11 mouse cellular contexts compared by ENCODE assay signal in the genomic region with DNA sequence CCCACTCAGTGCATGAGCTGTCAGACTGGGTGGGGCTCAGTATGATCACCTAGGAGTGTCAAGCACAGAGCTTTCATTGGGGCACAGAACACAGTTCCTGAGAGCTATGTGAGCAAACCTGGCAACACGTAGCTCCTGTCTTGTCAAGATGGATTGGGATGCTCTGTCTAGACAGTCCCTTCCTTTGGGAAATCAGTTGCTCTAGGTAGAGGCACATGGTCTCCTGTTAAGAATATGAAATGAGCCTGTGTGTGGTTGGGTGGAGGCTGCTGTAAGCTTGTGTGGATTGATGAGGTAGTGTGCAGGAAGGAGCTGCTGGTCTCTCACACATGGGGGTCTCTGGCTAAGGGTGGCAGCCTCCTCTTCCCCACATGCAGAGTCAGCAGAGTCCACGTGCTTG. TPM values are rescaled to one million over a fixed set of nuclear protein-coding genes. Genes with fewer than 3 reads are reported as not detected.
DNase-seq lines count a peak whose midpoint lies in the region; ATAC-seq and TF ChIP-seq lines count a peak whose summit lies in the region.
"Had no signal": no experiment of that assay in that cellular context is flagged by ENCODE, and none has a peak within 500 bp of the region (broad histone marks: within the 10 kb centered on the region; RNA-seq: fewer than 3 reads in every experiment).

No protein-coding gene starts in this region.

- no peaks in the 10 kb centered on the region for H3K9me3 ChIP-seq in embryonic facial prominence, embryonic 10.5 days
- H3K9me3 ChIP-seq in hindbrain, embryonic 12.5 days (replicated peaks) = no peaks in the 10 kb centered on the region
- H3K9me3 ChIP-seq in limb, embryonic 14.5 days (ENCODE audit: control insufficient read depth, low read length) = no peaks in the 10 kb centered on the region

- no peak overlapping the region for H3K9ac ChIP-seq in hindbrain, embryonic 12.5 days
- H3K9ac ChIP-seq in limb, embryonic 14.5 days (ENCODE audit: low read depth, low read length, severe bottlenecking) = no peak overlapping the region

- no peaks in the 10 kb centered on the region for H3K27me3 ChIP-seq in embryonic facial prominence, embryonic 10.5 days (replicated peaks; ENCODE audit: low read depth, poor library complexity, severe bottlenecking)
- H3K27me3 ChIP-seq in hindbrain, embryonic 12.5 days = no peaks in the 10 kb centered on the region
- no peaks in the 10 kb centered on the region for H3K27me3 ChIP-seq in limb, embryonic 14.5 days (ENCODE audit: control insufficient read depth, insufficient read depth, low read length)
- H3K27me3 ChIP-seq: CH12.LX had no signal

- H3K36me3 ChIP-seq in embryonic facial prominence, embryonic 10.5 days (replicated peaks) = no peaks in the 10 kb centered on the region
- H3K36me3 ChIP-seq in hindbrain, embryonic 12.5 days = no peaks in the 10 kb centered on the region
- H3K36me3 ChIP-seq in limb, embryonic 14.5 days (ENCODE audit: control insufficient read depth, insufficient read depth, low read length) = no peaks in the 10 kb centered on the region

- no peak for DNase-seq in left cerebral cortex, adult 2 months (ENCODE audit: extremely low spot score in 1 of 2, low spot score in 2 of 2)
- no peak for DNase-seq in left cerebral cortex, adult 8-10 months (ENCODE audit: low spot score in 2 of 2)
- no peak for DNase-seq in embryonic facial prominence, embryonic 10.5 days (ENCODE audit: low spot score)
- DNase-seq in limb, embryonic 14.5 days (ENCODE audit: low spot score) = peak; percentile 10
- no peak for DNase-seq in natural killer cell, adult 2 months (ENCODE audit: low spot score in 2 of 2)
- no peak for DNase-seq in cerebellum, postnatal 4 days (ENCODE audit: low spot score in 2 of 2)
- DNase-seq in cerebellum, adult 9-11 months = no peak
- DNase-seq: right cerebral cortex, adult 18-20 months had no signal

- no peak overlapping the region for H3K4me3 ChIP-seq in left cerebral cortex, adult 2 months
- H3K4me3 ChIP-seq in embryonic facial prominence, embryonic 10.5 days = no peak overlapping the region
- no peak overlapping the region for H3K4me3 ChIP-seq in hindbrain, embryonic 12.5 days
- no peak overlapping the region for H3K4me3 ChIP-seq in limb, embryonic 14.5 days (replicated peaks; ENCODE audit: low read length)

- TF ChIP-seq POLR2A in limb, embryonic 14.5 days (IDR thresholded peaks at IDR 0.05; ENCODE audit: borderline replicate concordance, extremely low read depth, insufficient read depth, insufficient read length) = no peak

- H3K27ac ChIP-seq in left cerebral cortex, adult 2 months = peak overlapping the region; percentile 94
- H3K27ac ChIP-seq in embryonic facial prominence, embryonic 10.5 days (replicated peaks) = peak overlapping the region; percentile 84
- peak overlapping the region; percentile 40; the same call in 1 of the 2 replicates for H3K27ac ChIP-seq in hindbrain, embryonic 12.5 days
- H3K27ac ChIP-seq in limb, embryonic 14.5 days (replicated peaks; ENCODE audit: low read depth, low read length) = peak overlapping the region; percentile 93

- WGBS in embryonic facial prominence, embryonic 10.5 days = 45% methylated on average over 2 of the region's 2 CpGs
- 26% methylated on average over 2 of the region's 2 CpGs for WGBS in hindbrain, embryonic 12.5 days
- 21% methylated on average over 2 of the region's 2 CpGs for WGBS in limb, embryonic 14.5 days

- peak; percentile 48 for ATAC-seq in hindbrain, embryonic 12.5 days (ENCODE audit: low FRiP score)
- ATAC-seq in limb, embryonic 14.5 days (ENCODE audit: low FRiP score, low read depth) = no peak

- intact Hi-C loops in left cerebral cortex, adult 2 months (cut with DNase I) = loop anchor here (2.0 kb wide), 1 partner anchor 33 kb away; no protein-coding TSS in a partner anchor

- no peak for TF ChIP-seq CTCF in left cerebral cortex, adult 2 months (IDR thresholded peaks at IDR 0.05)

- peaks cover 38% of the 10 kb centered on the region for H3K4me1 ChIP-seq in embryonic facial prominence, embryonic 10.5 days
- peaks cover 23% of the 10 kb centered on the region for H3K4me1 ChIP-seq in hindbrain, embryonic 12.5 days
- peaks cover 26% of the 10 kb centered on the region for H3K4me1 ChIP-seq in limb, embryonic 14.5 days (ENCODE audit: control insufficient read depth, insufficient read depth, low read length)

- no peak overlapping the region for H3K4me2 ChIP-seq in hindbrain, embryonic 12.5 days (replicated peaks)
- H3K4me2 ChIP-seq in limb, embryonic 14.5 days (replicated peaks; ENCODE audit: low read depth, low read length, severe bottlenecking) = no peak overlapping the region

RNA-seq across cellular contexts. Expression of a gene that starts 34.3 kb away (rescaled TPM):
- total RNA-seq in left cerebral cortex, adult 2 months (2021) = 10 to 100 TPM; 38.7 to 43.6 TPM
- total RNA-seq in left cerebral cortex, adult 8-10 months (2022) = 10 to 100 TPM; 42.1 to 51.0 (median 47.8) TPM
- 9.1 and 12.3 TPM in 2 replicates for polyA plus RNA-seq in embryonic facial prominence, embryonic 10.5 days (2016; fragmentation: Nextera tagmentation; extraction: Ambion mirVana)
- polyA plus RNA-seq in hindbrain, embryonic 12.5 days (2016; fragmentation: Nextera tagmentation; extraction: Ambion mirVana) = 22.2 and 22.6 TPM in 2 replicates
- 9.5 and 12.6 TPM in 2 replicates for polyA plus RNA-seq in limb, embryonic 14.5 days (2012; rRNA removed)
- polyA plus RNA-seq in limb, embryonic 14.5 days (2014; fragmentation: Nextera tagmentation; extraction: Ambion mirVana) = 22.7 and 25.3 TPM in 2 replicates
- total RNA-seq: hematopoietic stem cell, adult 5-6 weeks had no signal

Comparison
In these comparisons a context has a peak if more than half of its experiments do, and no peak if none do; other contexts are left out.
1. H3K27ac ChIP-seq: peak in every context shown above with its lines; median percentile 94 in left cerebral cortex, adult 2 months; 93 in limb, embryonic 14.5 days; 84 in embryonic facial prominence, embryonic 10.5 days; 40 in hindbrain, embryonic 12.5 days.